11 mouse cellular contexts compared by ENCODE assay signal in the genomic region with DNA sequence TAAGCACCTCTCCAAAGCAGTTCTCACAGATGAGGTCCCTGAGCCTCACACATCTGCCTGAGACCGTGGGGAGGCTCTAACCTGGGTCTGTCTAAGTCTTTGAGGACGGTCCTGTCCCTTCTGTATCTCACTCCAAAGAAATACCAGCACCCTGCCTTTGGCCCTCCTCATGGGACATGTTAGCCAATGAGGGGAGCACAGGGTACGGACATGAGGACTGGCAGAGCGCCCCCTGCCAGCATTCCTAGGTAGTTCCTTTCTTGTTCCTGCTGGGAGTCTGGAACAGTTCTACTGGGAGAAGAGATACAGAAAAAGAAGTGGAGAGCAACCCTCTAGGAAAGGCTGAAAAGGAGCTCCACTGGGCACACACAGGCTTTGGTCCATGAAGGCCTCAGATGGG.
A peak's percentile ranks its signal among the peaks of the same experiment; 100 is the strongest.
DNase-seq lines count a peak whose midpoint lies in the region; ATAC-seq and TF ChIP-seq lines count a peak whose summit lies in the region.
"Had no signal": no experiment of that assay in that cellular context is flagged by ENCODE, and none has a peak within 500 bp of the region (broad histone marks: within the 10 kb centered on the region; RNA-seq: fewer than 3 reads in every experiment).

No protein-coding gene starts in this region.

- no peak overlapping the region for H3K4me3 ChIP-seq in kidney, embryonic 16.5 days (ENCODE audit: low read length)
- H3K4me3 ChIP-seq in embryonic fibroblast, embryonic 13.5 days (ENCODE audit: insufficient read depth, low read length): no peak overlapping the region
- no peak overlapping the region for H3K4me3 ChIP-seq in forebrain, embryonic 11.5 days (ENCODE audit: low read depth, low read length)
- H3K4me3 ChIP-seq: embryonic facial prominence, embryonic 15.5 days; heart, embryonic 12.5 days; stomach, embryonic 15.5 days had no signal

- H3K27me3 ChIP-seq in kidney, embryonic 16.5 days (ENCODE audit: insufficient read depth, low read length): no peaks in the 10 kb centered on the region
- no peaks in the 10 kb centered on the region for H3K27me3 ChIP-seq in forebrain, embryonic 11.5 days (ENCODE audit: control insufficient read depth, insufficient read depth, low read length)
- H3K27me3 ChIP-seq: embryonic facial prominence, embryonic 15.5 days; heart, embryonic 12.5 days; stomach, embryonic 15.5 days had no signal

- no peaks in the 10 kb centered on the region for H3K36me3 ChIP-seq in kidney, embryonic 16.5 days (ENCODE audit: insufficient read depth, low read length)
- H3K36me3 ChIP-seq in forebrain, embryonic 11.5 days (ENCODE audit: control insufficient read depth, insufficient read depth, low read length): no peaks in the 10 kb centered on the region
- H3K36me3 ChIP-seq: embryonic facial prominence, embryonic 15.5 days; heart, embryonic 12.5 days; stomach, embryonic 15.5 days had no signal

- 0 out of 2 replicates have a peak, but pooled peaks have one; percentile 13 for TF ChIP-seq CTCF in embryonic fibroblast, embryonic 13.5 days (IDR thresholded peaks at IDR 0.05; ENCODE audit: borderline replicate concordance, insufficient read depth, low read length)

- DNase-seq in kidney, adult 18-20 months: peak; percentile 29
- peak; percentile 56 for DNase-seq in lung, postnatal 36 days
- no peak for DNase-seq in lung, postnatal 10 days
- DNase-seq in MN1 (ENCODE audit: low spot score): peak; percentile 60
- no peak for DNase-seq in spleen, postnatal 4 days (ENCODE audit: low spot score in 2 of 2)
- no peak for DNase-seq in forebrain, embryonic 11.5 days (ENCODE audit: low spot score)

- H3K27ac ChIP-seq in kidney, embryonic 16.5 days (ENCODE audit: low read length): no peak overlapping the region
- no peak overlapping the region for H3K27ac ChIP-seq in embryonic fibroblast, embryonic 13.5 days (ENCODE audit: insufficient read depth, low read length)
- H3K27ac ChIP-seq in forebrain, embryonic 11.5 days (ENCODE audit: low read depth, low read length): no peak overlapping the region
- H3K27ac ChIP-seq: embryonic facial prominence, embryonic 15.5 days; stomach, embryonic 15.5 days had no signal

- no peak for ATAC-seq in kidney, embryonic 16.5 days (ENCODE audit: low FRiP score, low TSS enrichment)
- no peak for ATAC-seq in forebrain, embryonic 11.5 days (replicated peaks; ENCODE audit: low FRiP score)

- no peak overlapping the region for H3K4me2 ChIP-seq in kidney, embryonic 16.5 days (replicated peaks; ENCODE audit: low read depth, low read length)
- H3K4me2 ChIP-seq in forebrain, embryonic 11.5 days (ENCODE audit: low read depth, low read length, severe bottlenecking): no peak overlapping the region
- H3K4me2 ChIP-seq: embryonic facial prominence, embryonic 15.5 days; heart, embryonic 12.5 days; stomach, embryonic 15.5 days had no signal

- peaks cover 15% of the 10 kb centered on the region; the same call in 1 of the 2 replicates for H3K4me1 ChIP-seq in kidney, embryonic 16.5 days (ENCODE audit: insufficient read depth, low read length)
- H3K4me1 ChIP-seq in embryonic fibroblast, embryonic 13.5 days (ENCODE audit: control insufficient read depth, insufficient read depth, low read length): peaks cover 4% of the 10 kb centered on the region; the same call in 1 of the 2 replicates
- 0 out of 2 replicates have a peak, but pooled peaks cover 2% of the 10 kb centered on the region for H3K4me1 ChIP-seq in forebrain, embryonic 11.5 days (replicated peaks; ENCODE audit: control insufficient read depth, insufficient read depth, low read length)
- H3K4me1 ChIP-seq: stomach, embryonic 15.5 days had no signal

- no peak overlapping the region for H3K9ac ChIP-seq in kidney, embryonic 16.5 days (replicated peaks; ENCODE audit: low read length)
- no peak overlapping the region for H3K9ac ChIP-seq in forebrain, embryonic 11.5 days (ENCODE audit: low read length)
- H3K9ac ChIP-seq: embryonic facial prominence, embryonic 15.5 days; heart, embryonic 12.5 days; stomach, embryonic 15.5 days had no signal

- WGBS in kidney, embryonic 16.5 days: 65% methylated on average over 4 of the region's 4 CpGs
- 50% methylated on average over 4 of the region's 4 CpGs for WGBS in forebrain, embryonic 11.5 days

- TF ChIP-seq POLR2A in embryonic fibroblast, embryonic 13.5 days (IDR thresholded peaks at IDR 0.05; ENCODE audit: low read depth, low read length): no peak

- H3K9me3 ChIP-seq in kidney, embryonic 16.5 days (ENCODE audit: low read length): no peaks in the 10 kb centered on the region
- H3K9me3 ChIP-seq in forebrain, embryonic 11.5 days (ENCODE audit: control insufficient read depth, low read length): no peaks in the 10 kb centered on the region
- H3K9me3 ChIP-seq: embryonic facial prominence, embryonic 15.5 days; heart, embryonic 12.5 days; stomach, embryonic 15.5 days had no signal

Comparison
In these comparisons a context has a peak if more than half of its experiments do, and no peak if none do; other contexts are left out.
1. DNase-seq: peak in kidney, adult 18-20 months (single experiment), lung, postnatal 36 days (single experiment) and MN1 (single experiment); none in lung, postnatal 10 days (single experiment), spleen, postnatal 4 days (0 of 2) and forebrain, embryonic 11.5 days (single experiment).